Mouse (Mus musculus) small intestine, adult 2 months (tissue): ENCODE data around the gene Diras2.

ENCODE experiments used
- CTCF ChIP-seq: fragments of 200-500 bp; IDR thresholded peaks from 2 replicates; pipeline ENCODE4 v1.5.1; 2012; ENCODE audit warnings: low read depth, mild to moderate bottlenecking, control low read depth, inconsistent platforms, low read length, moderate library complexity, mixed read lengths; ENCODE audit not compliant: insufficient replicate concordance, insufficient read length; ENCODE audit errors: extremely low read depth
- POLR2A ChIP-seq: fragments of 200-500 bp; IDR thresholded peaks from 2 replicates; pipeline ENCODE4 v1.6.1; 2012; ENCODE audit warnings: low read depth, mild to moderate bottlenecking, control low read depth, inconsistent platforms, low read length, moderate library complexity

- TF ChIP-seq CTCF (no peak), POLR2A (no peak)
Observed at GRCm38 (mm10) chr13:52537754-52538587, 6.9 kb upstream of the Diras2 start.
